ENCODE assay signal across 8 mouse cellular contexts in the genomic region with DNA sequence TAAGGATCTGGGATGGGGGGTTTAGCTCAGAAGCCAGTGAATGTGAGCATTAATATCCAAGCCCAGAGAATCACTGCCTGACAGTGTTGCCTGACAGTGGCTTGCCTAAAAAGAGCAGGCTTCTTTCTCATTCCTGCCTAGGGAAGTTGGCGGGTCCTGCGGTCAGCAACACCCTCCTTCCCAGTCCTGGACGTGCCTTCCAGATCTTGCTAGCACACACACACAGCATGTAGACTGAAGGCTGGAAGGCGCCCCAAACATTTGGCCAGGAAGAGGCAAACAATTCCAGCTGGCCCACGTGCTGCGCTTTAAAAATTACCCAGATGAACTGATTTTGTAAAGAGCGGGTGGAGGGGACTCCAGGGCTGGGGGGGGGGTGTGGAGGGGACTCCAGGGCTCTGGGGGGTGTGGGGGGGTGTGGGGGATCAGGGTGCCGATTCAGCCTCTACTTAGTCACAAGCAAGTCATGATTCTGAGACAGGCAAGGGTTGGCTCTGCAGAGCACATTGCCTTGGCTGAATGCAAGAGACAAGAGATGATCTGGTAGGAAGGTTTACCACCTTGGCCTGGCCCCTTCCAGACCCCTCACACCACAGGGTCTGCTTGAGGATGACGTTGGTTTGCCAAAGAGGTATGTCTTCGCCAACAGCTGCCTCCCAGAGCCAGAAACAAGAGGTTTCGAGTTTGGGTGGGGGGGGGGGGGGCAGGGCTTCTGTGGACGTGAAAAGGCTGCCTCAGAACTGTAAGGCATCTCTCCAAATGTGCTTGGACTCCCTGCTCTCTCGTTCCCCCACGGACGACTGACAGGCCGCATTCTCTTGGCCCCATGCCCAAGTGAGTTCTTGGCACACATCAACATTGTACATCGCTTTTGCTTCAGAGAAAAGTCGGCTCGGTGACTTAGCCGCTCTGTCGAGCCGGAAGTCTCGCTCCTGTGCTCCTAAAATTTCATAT.
DNase-seq lines count a peak whose midpoint lies in the region; TF ChIP-seq lines count a peak whose summit lies in the region.
"Had no signal": no experiment of that assay in that cellular context is flagged by ENCODE, and none has a peak within 500 bp of the region (broad histone marks: within the 10 kb centered on the region; RNA-seq: fewer than 3 reads in every experiment).

No protein-coding gene starts in this region.

- H3K27me3 ChIP-seq in kidney, adult 2 months (replicated peaks; ENCODE audit: control insufficient read depth, insufficient read depth, low read length) = no peaks in the 10 kb centered on the region
- no peaks in the 10 kb centered on the region for H3K27me3 ChIP-seq in liver, adult 2 months (ENCODE audit: control insufficient read depth, insufficient read depth, low read length)

- H3K36me3 ChIP-seq in kidney, adult 2 months (ENCODE audit: control insufficient read depth, insufficient read depth, low read length) = no peaks in the 10 kb centered on the region
- H3K36me3 ChIP-seq in liver, adult 2 months (ENCODE audit: control insufficient read depth, insufficient read depth, low read length) = no peaks in the 10 kb centered on the region

- TF ChIP-seq POLR2A in kidney, adult 2 months (IDR thresholded peaks at IDR 0.05; ENCODE audit: low read depth, low read length) = no peak
- TF ChIP-seq POLR2A in liver, adult 2 months (IDR thresholded peaks at IDR 0.05; ENCODE audit: extremely low read depth, insufficient read depth, low read length) = no peak

- WGBS in kidney, adult 2 months = 18% methylated on average over 23 of the region's 23 CpGs
- 12% methylated on average over 23 of the region's 23 CpGs for WGBS in liver, adult 2 months

- TF ChIP-seq CTCF in kidney, adult 2 months (conservative IDR thresholded peaks at IDR 0.05; ENCODE audit: insufficient read depth, insufficient read length, low read depth, low read length) = no peak
- no peak for TF ChIP-seq CTCF in liver, adult 2 months (IDR thresholded peaks at IDR 0.05; ENCODE audit: low read depth, low read length)

- peak; percentile 84 to 86 for DNase-seq in adrenal gland, postnatal 36 days
- peak; percentile 88 to 91 for DNase-seq in cerebellum, postnatal 25 days
- DNase-seq in heart, adult 18-20 months = peak; percentile 90
- peak; percentile 92 for DNase-seq in kidney, adult 2 months
- DNase-seq in liver, adult 2 months (ENCODE audit: extremely low read depth, low read depth, low spot score) = peak; percentile 81
- DNase-seq in ovary, postnatal 36 days (ENCODE audit: low spot score) = peak; percentile 67
- no peak for DNase-seq in embryo, embryonic 10 days (ENCODE audit: low spot score)

- peak overlapping the region; percentile 33; the same call in 1 of the 2 replicates for H3K9ac ChIP-seq in liver, adult 2 months (ENCODE audit: low read depth, low read length)
- H3K9ac ChIP-seq: liver, embryonic 14.5 days had no signal

- no peak overlapping the region for H3K27ac ChIP-seq in kidney, adult 2 months (ENCODE audit: insufficient read depth, low read depth, low read length)
- H3K27ac ChIP-seq in liver, adult 2 months (replicated peaks; ENCODE audit: insufficient read depth, low read depth, low read length) = peak overlapping the region; percentile 45; the same call in 1 of the 2 replicates
- H3K27ac ChIP-seq: liver, embryonic 14.5 days had no signal

- H3K4me3 ChIP-seq in kidney, adult 2 months (ENCODE audit: insufficient read depth, low read depth, low read length) = no peak overlapping the region
- no peak overlapping the region for H3K4me3 ChIP-seq in liver, adult 2 months (ENCODE audit: insufficient read depth, low read depth, low read length)

- H3K79me2 ChIP-seq in liver, adult 2 months (ENCODE audit: control insufficient read depth, insufficient read depth, low read length) = no peaks in the 10 kb centered on the region

- H3K4me1 ChIP-seq in kidney, adult 2 months (ENCODE audit: control insufficient read depth, insufficient read depth, low read length) = peaks cover 8% of the 10 kb centered on the region
- peaks cover 18% of the 10 kb centered on the region for H3K4me1 ChIP-seq in liver, adult 2 months (ENCODE audit: control insufficient read depth, insufficient read depth, low read length)
